Mouse (Mus musculus) liver, embryonic 14.5 days (tissue): ENCODE measurements around the gene Aldoc. TPM values are rescaled to one million over a fixed set of nuclear protein-coding genes. Genes with fewer than 3 reads are reported as not detected.

Source experiments
- ATAC-seq: fragments of 200-750 bp; cut with Nextera tagmentation; 2 replicates; pipeline ENCODE4 v1.8.0; 2017; ENCODE audit warnings: moderate number of reproducible peaks, mild to moderate bottlenecking, moderate library complexity; ENCODE audit not compliant: insufficient read depth
- DNase-seq, 3 experiments: peaks; one replicate each; pipeline ENCODE4 v3.0.0-alpha.2; 2012 to 2013; ENCODE audit warnings: low read depth in 3 of 3, low spot score in 3 of 3
- H3K27ac ChIP-seq: fragments of 300-500 bp; sonication (generic); 2 replicates; pipeline ENCODE4 v1.5.1; 2014; ENCODE audit warnings: moderate library complexity, mild to moderate bottlenecking, control low read depth, inconsistent platforms
- H3K27me3 ChIP-seq: fragments of 300-500 bp; sonication (generic); 2 replicates; pipeline ENCODE4 v1.6.1; 2014; ENCODE audit warnings: mild to moderate bottlenecking, low read length, moderate library complexity; ENCODE audit not compliant: control insufficient read depth, insufficient read depth
- H3K36me3 ChIP-seq: fragments of 300-500 bp; sonication (generic); replicated peaks from 2 replicates; pipeline ENCODE4 v1.6.1; 2014; ENCODE audit warnings: low read depth; ENCODE audit not compliant: control insufficient read depth, insufficient read depth
- H3K4me1 ChIP-seq, 2 experiments: fragments of 200-500 bp in 1 of 2; fragments of 300-500 bp in 1 of 2; sonication (generic) in 1 of 2; replicated peaks; 2 replicates each; pipeline ENCODE4 v1.6.1; 2012 to 2014; ENCODE audit warnings: antibody characterized with exemption in 1 of 2, inconsistent platforms in 1 of 2, low read length in 1 of 2; ENCODE audit not compliant: control insufficient read depth in 2 of 2, insufficient read depth in 2 of 2
- H3K4me2 ChIP-seq: fragments of 300-500 bp; sonication (generic); 2 replicates; pipeline ENCODE4 v1.6.1; 2014; ENCODE audit warnings: low read depth, mild to moderate bottlenecking, control low read depth, moderate library complexity
- H3K4me3 ChIP-seq, 2 experiments: fragments of 200-500 bp in 1 of 2; fragments of 300-500 bp in 1 of 2; sonication (generic) in 1 of 2; 2 replicates each; pipeline ENCODE4 v1.5.1; 2012 to 2014; ENCODE audit warnings: low read depth in 2 of 2, low read length in 2 of 2, mild to moderate bottlenecking in 2 of 2, control low read depth in 1 of 2, inconsistent platforms in 1 of 2, moderate library complexity in 1 of 2; ENCODE audit not compliant: insufficient read depth in 1 of 2
- H3K9ac ChIP-seq: fragments of 300-500 bp; sonication (generic); replicated peaks from 2 replicates; pipeline ENCODE4 v1.6.1; 2014; ENCODE audit warnings: mild to moderate bottlenecking, control low read depth, moderate library complexity
- H3K9me3 ChIP-seq: fragments of 300-500 bp; sonication (generic); 2 replicates; pipeline ENCODE4 v1.6.1; 2016; ENCODE audit warnings: low read length, mixed read lengths; ENCODE audit not compliant: control insufficient read depth
- CTCF ChIP-seq: IDR thresholded peaks from 2 replicates; pipeline ENCODE4 v1.5.1; 2016; ENCODE audit warnings: antibody characterized with exemption, low read depth, control low read depth
- EP300 ChIP-seq: IDR thresholded peaks from 2 replicates; pipeline ENCODE4 v1.6.1; 2016; ENCODE audit warnings: antibody characterized with exemption, low read depth
- WGBS: fragments of 180-500 bp; shearing (Covaris S2); extraction: QIAGEN DNeasy Blood & Tissue Kit; methylation state at CpG from one replicate; pipeline ENCODE4 v1.1.7; 2014; ENCODE audit not compliant: insufficient replicate concordance; 5-methylcytosine and 5-hydroxymethylcytosine counted together
- polyA plus RNA-seq, 2 experiments: library from polyadenylated mRNA; depleted of rRNA in 1 of 2; stranded (reverse) in 1 of 2; unstranded in 1 of 2; fragments of >200 nt; fragmentation: Nextera tagmentation in 1 of 2; extraction: Ambion mirVana in 1 of 2; gene quantifications; 2 replicates each; pipeline versions ENCODE4 v1.2.1 to v1.2.3; 2012 to 2014

Gene Aldoc
- polyA plus RNA-seq, 2 experiments, result 4.2 to 6.0 TPM

GRCm38 (mm10) chr11:78372166-78372565 lies 49.4 kb downstream of the Aldoc start:
- no peaks in the 10 kb centered on the region for H3K27me3 ChIP-seq
- no peak overlapping the region for H3K4me3 ChIP-seq
- H3K4me1 ChIP-seq, result no peaks in the 10 kb centered on the region; a peak in 1 of 4 replicates
- TF ChIP-seq EP300, result no peak
- no peak for TF ChIP-seq CTCF
- ATAC-seq (no peak), DNase-seq (no peak)
- H3K4me2 ChIP-seq, result no peak overlapping the region
- no peak overlapping the region for H3K27ac ChIP-seq
- no peak overlapping the region for H3K9ac ChIP-seq
- H3K9me3 ChIP-seq, result no peaks in the 10 kb centered on the region
- 65% methylated on average over 3 of the region's 3 CpGs for WGBS
- H3K36me3 ChIP-seq, result no peaks in the 10 kb centered on the region

- no peaks in the 10 kb centered on the region for H3K36me3 ChIP-seq
- no peak overlapping the region for H3K4me2 ChIP-seq
- DNase-seq, result no peak
- 55% methylated on average over 7 of the region's 7 CpGs for WGBS
- H3K4me1 ChIP-seq, result no peaks in the 10 kb centered on the region; a peak in 1 of 4 replicates
- H3K27ac ChIP-seq, result no peak overlapping the region
- H3K27me3 ChIP-seq, result no peaks in the 10 kb centered on the region
- no peaks in the 10 kb centered on the region for H3K9me3 ChIP-seq
- no peak overlapping the region for H3K4me3 ChIP-seq
- H3K9ac ChIP-seq, result no peak overlapping the region
- TF ChIP-seq EP300 (no peak), CTCF (no peak)
- ATAC-seq, result no peak
These were observed 49.8 kb downstream of the Aldoc start for GRCm38 (mm10) chr11:78372610-78373009.

- no peak for TF ChIP-seq CTCF
- TF ChIP-seq EP300, result no peak
- DNase-seq (no peak), ATAC-seq (no peak)
- no peaks in the 10 kb centered on the region for H3K27me3 ChIP-seq
- 73% methylated on average over 8 of the region's 8 CpGs for WGBS
- H3K9me3 ChIP-seq, result no peaks in the 10 kb centered on the region
- H3K9ac ChIP-seq, result no peak overlapping the region
- no peak overlapping the region for H3K4me3 ChIP-seq
- no peaks in the 10 kb centered on the region; a peak in 1 of 4 replicates for H3K4me1 ChIP-seq
- no peak overlapping the region for H3K27ac ChIP-seq
- H3K4me2 ChIP-seq, result no peak overlapping the region
- H3K36me3 ChIP-seq, result no peaks in the 10 kb centered on the region
These were observed 51.4 kb downstream of the Aldoc start for GRCm38 (mm10) chr11:78374147-78374546.

Other genes starting within 250 kb of the Aldoc start
- gene Eral1, start 242.6 kb upstream of the Aldoc start, polyA plus RNA-seq (2012; rRNA removed), result 9.8 and 10.2 TPM in 2 replicates
- gene Eral1, start 242.6 kb upstream of the Aldoc start, polyA plus RNA-seq (2014; fragmentation: Nextera tagmentation; extraction: Ambion mirVana), result 14.9 and 16.6 TPM in 2 replicates
- 2.5 and 3.1 TPM in 2 replicates for gene Fam222b, start 228.3 kb upstream of the Aldoc start, polyA plus RNA-seq (2012; rRNA removed)
- 3.8 and 4.1 TPM in 2 replicates for gene Fam222b, start 228.3 kb upstream of the Aldoc start, polyA plus RNA-seq (2014; fragmentation: Nextera tagmentation; extraction: Ambion mirVana)
- 35.1 and 39.9 TPM in 2 replicates for gene Traf4, start 157.4 kb upstream of the Aldoc start, polyA plus RNA-seq (2012; rRNA removed)
- 17.1 and 18.0 TPM in 2 replicates for gene Traf4, start 157.4 kb upstream of the Aldoc start, polyA plus RNA-seq (2014; fragmentation: Nextera tagmentation; extraction: Ambion mirVana)
- gene Nek8, start 146.3 kb upstream of the Aldoc start, polyA plus RNA-seq (2012; rRNA removed), result 9.8 and 10.6 TPM in 2 replicates
- 7.4 and 7.8 TPM in 2 replicates for gene Nek8, start 146.3 kb upstream of the Aldoc start, polyA plus RNA-seq (2014; fragmentation: Nextera tagmentation; extraction: Ambion mirVana)
- gene Tlcd1, start 146.3 kb upstream of the Aldoc start, polyA plus RNA-seq (2012; rRNA removed), result 47.4 and 69.6 TPM in 2 replicates
- 44.9 and 50.5 TPM in 2 replicates for gene Tlcd1, start 146.3 kb upstream of the Aldoc start, polyA plus RNA-seq (2014; fragmentation: Nextera tagmentation; extraction: Ambion mirVana)
- 628 and 1,347 TPM in 2 replicates for gene Rpl23a, start 139.4 kb upstream of the Aldoc start, polyA plus RNA-seq (2012; rRNA removed)
- gene Rpl23a, start 139.4 kb upstream of the Aldoc start, polyA plus RNA-seq (2014; fragmentation: Nextera tagmentation; extraction: Ambion mirVana), result 1,087 and 1,100 TPM in 2 replicates
- gene Rab34, start 134.5 kb upstream of the Aldoc start, polyA plus RNA-seq (2012; rRNA removed), result 7.1 and 7.7 TPM in 2 replicates
- gene Rab34, start 134.5 kb upstream of the Aldoc start, polyA plus RNA-seq (2014; fragmentation: Nextera tagmentation; extraction: Ambion mirVana), result 11.3 and 12.4 TPM in 2 replicates
- gene Proca1, start 129.6 kb upstream of the Aldoc start, polyA plus RNA-seq (2012; rRNA removed), result 0.08 and 0.16 TPM in 2 replicates
- gene Proca1, start 129.6 kb upstream of the Aldoc start, polyA plus RNA-seq (2014; fragmentation: Nextera tagmentation; extraction: Ambion mirVana), result 0.23 TPM in 1 of 2 replicates, not detected in the other
- 31.6 and 34.3 TPM in 2 replicates for gene Sdf2, start 77.2 kb upstream of the Aldoc start, polyA plus RNA-seq (2012; rRNA removed)
- 30.7 and 30.8 TPM in 2 replicates for gene Sdf2, start 77.2 kb upstream of the Aldoc start, polyA plus RNA-seq (2014; fragmentation: Nextera tagmentation; extraction: Ambion mirVana)
- 7.4 and 8.4 TPM in 2 replicates for gene Supt6, start 77.0 kb upstream of the Aldoc start, polyA plus RNA-seq (2012; rRNA removed)
- gene Supt6, start 77.0 kb upstream of the Aldoc start, polyA plus RNA-seq (2014; fragmentation: Nextera tagmentation; extraction: Ambion mirVana), result 7.4 and 7.8 TPM in 2 replicates
- gene 2610507B11Rik, start 61.2 kb upstream of the Aldoc start, polyA plus RNA-seq (2012; rRNA removed), result 17.3 and 20.5 TPM in 2 replicates
- 26.5 and 32.8 TPM in 2 replicates for gene 2610507B11Rik, start 61.2 kb upstream of the Aldoc start, polyA plus RNA-seq (2014; fragmentation: Nextera tagmentation; extraction: Ambion mirVana)
- 0.17 and 0.25 TPM in 2 replicates for gene BC030499, start 32.1 kb upstream of the Aldoc start, polyA plus RNA-seq (2012; rRNA removed)
- gene BC030499, start 32.1 kb upstream of the Aldoc start, polyA plus RNA-seq (2014; fragmentation: Nextera tagmentation; extraction: Ambion mirVana), result 0.06 TPM in 1 of 2 replicates, not detected in the other
- 27.8 and 39.7 TPM in 2 replicates for gene Spag5, start 21.4 kb upstream of the Aldoc start, polyA plus RNA-seq (2012; rRNA removed)
- 27.6 and 31.5 TPM in 2 replicates for gene Spag5, start 21.4 kb upstream of the Aldoc start, polyA plus RNA-seq (2014; fragmentation: Nextera tagmentation; extraction: Ambion mirVana)
- 19.6 and 22.0 TPM in 2 replicates for gene Pigs, start 5.4 kb downstream of the Aldoc start, polyA plus RNA-seq (2012; rRNA removed)
- gene Pigs, start 5.4 kb downstream of the Aldoc start, polyA plus RNA-seq (2014; fragmentation: Nextera tagmentation; extraction: Ambion mirVana), result 23.5 and 26.1 TPM in 2 replicates
- gene Unc119, start 20.5 kb downstream of the Aldoc start, polyA plus RNA-seq (2012; rRNA removed), result 33.5 and 40.3 TPM in 2 replicates
- 20.9 and 25.2 TPM in 2 replicates for gene Unc119, start 20.5 kb downstream of the Aldoc start, polyA plus RNA-seq (2014; fragmentation: Nextera tagmentation; extraction: Ambion mirVana)
- not detected in 2 replicates for gene Foxn1, start 63.6 kb downstream of the Aldoc start, polyA plus RNA-seq (2012; rRNA removed)
- gene Foxn1, start 63.6 kb downstream of the Aldoc start, polyA plus RNA-seq (2014; fragmentation: Nextera tagmentation; extraction: Ambion mirVana), result not detected in 2 replicates
- 0.02 TPM in 2 replicates for gene Slc13a2, start 99.2 kb downstream of the Aldoc start, polyA plus RNA-seq (2012; rRNA removed)
- not detected in 2 replicates for gene Slc13a2, start 99.2 kb downstream of the Aldoc start, polyA plus RNA-seq (2014; fragmentation: Nextera tagmentation; extraction: Ambion mirVana)
- gene Slc46a1, start 142.7 kb downstream of the Aldoc start, polyA plus RNA-seq (2012; rRNA removed), result 3.7 and 4.9 TPM in 2 replicates
- gene Slc46a1, start 142.7 kb downstream of the Aldoc start, polyA plus RNA-seq (2014; fragmentation: Nextera tagmentation; extraction: Ambion mirVana), result 5.0 and 5.8 TPM in 2 replicates
- 0.09 and 0.22 TPM in 2 replicates for gene Sarm1, start 174.8 kb downstream of the Aldoc start, polyA plus RNA-seq (2012; rRNA removed)
- gene Sarm1, start 174.8 kb downstream of the Aldoc start, polyA plus RNA-seq (2014; fragmentation: Nextera tagmentation; extraction: Ambion mirVana), result 0.14 and 0.15 TPM in 2 replicates
- 350 and 403 TPM in 2 replicates for gene Vtn, start 176.1 kb downstream of the Aldoc start, polyA plus RNA-seq (2012; rRNA removed)
- 353 and 424 TPM in 2 replicates for gene Vtn, start 176.1 kb downstream of the Aldoc start, polyA plus RNA-seq (2014; fragmentation: Nextera tagmentation; extraction: Ambion mirVana)
- 0.18 and 0.28 TPM in 2 replicates for gene Sebox, start 180.5 kb downstream of the Aldoc start, polyA plus RNA-seq (2012; rRNA removed)
- 0.35 and 0.39 TPM in 2 replicates for gene Sebox, start 180.5 kb downstream of the Aldoc start, polyA plus RNA-seq (2014; fragmentation: Nextera tagmentation; extraction: Ambion mirVana)
- 10.6 and 14.5 TPM in 2 replicates for gene Tmem199, start 189.2 kb downstream of the Aldoc start, polyA plus RNA-seq (2012; rRNA removed)
- 20.6 and 22.1 TPM in 2 replicates for gene Tmem199, start 189.2 kb downstream of the Aldoc start, polyA plus RNA-seq (2014; fragmentation: Nextera tagmentation; extraction: Ambion mirVana)
- 24.1 and 28.2 TPM in 2 replicates for gene Poldip2, start 189.2 kb downstream of the Aldoc start, polyA plus RNA-seq (2012; rRNA removed)
- 55.6 and 57.2 TPM in 2 replicates for gene Poldip2, start 189.2 kb downstream of the Aldoc start, polyA plus RNA-seq (2014; fragmentation: Nextera tagmentation; extraction: Ambion mirVana)
- gene Tnfaip1, start 213.4 kb downstream of the Aldoc start, polyA plus RNA-seq (2012; rRNA removed), result 6.3 and 6.7 TPM in 2 replicates
- gene Tnfaip1, start 213.4 kb downstream of the Aldoc start, polyA plus RNA-seq (2014; fragmentation: Nextera tagmentation; extraction: Ambion mirVana), result 12.6 and 13.2 TPM in 2 replicates
- 29.2 and 41.7 TPM in 2 replicates for gene Ift20, start 213.4 kb downstream of the Aldoc start, polyA plus RNA-seq (2012; rRNA removed)
- gene Ift20, start 213.4 kb downstream of the Aldoc start, polyA plus RNA-seq (2014; fragmentation: Nextera tagmentation; extraction: Ambion mirVana), result 73.9 and 77.8 TPM in 2 replicates
- gene Tmem97, start 227.8 kb downstream of the Aldoc start, polyA plus RNA-seq (2012; rRNA removed), result 34.2 and 42.3 TPM in 2 replicates
- 99.5 and 116 TPM in 2 replicates for gene Tmem97, start 227.8 kb downstream of the Aldoc start, polyA plus RNA-seq (2014; fragmentation: Nextera tagmentation; extraction: Ambion mirVana)